Mouse (Mus musculus) left cerebral cortex, adult 2 months (tissue): ENCODE results near the gene Ank2. TPM values are rescaled to one million over a fixed set of nuclear protein-coding genes. Genes with fewer than 3 reads are reported as not detected.

Experiments used
- DNase-seq, 2 experiments: peaks; one replicate each; pipeline ENCODE4 v3.0.0; 2021 to 2022; ENCODE audit warnings: low spot score in 2 of 2, mixed read lengths in 1 of 2; ENCODE audit errors: extremely low spot score in 1 of 2
- H3K27ac ChIP-seq: fragments of 200-600 bp; 2 replicates; pipeline ENCODE4 v1.8.1; 2022
- H3K4me3 ChIP-seq: fragments of 200-600 bp; 2 replicates; pipeline ENCODE4 v1.8.1; 2022
- CTCF ChIP-seq: fragments of 200-600 bp; IDR thresholded peaks from 2 replicates; pipeline ENCODE4 v1.8.1; 2022; ENCODE audit warnings: antibody characterized with exemption, mild to moderate bottlenecking, moderate library complexity
- intact Hi-C: fragments of 180-260 bp; cut with DNase I; formaldehyde crosslinking; loops from one replicate; pipeline ENCODE4 v1.15.1; 2025
- total RNA-seq, 2 experiments: library from RNA; stranded (reverse); gene quantifications; 2 replicates each; pipeline ENCODE4 v1.2.3; 2021

The Ank2 gene
- total RNA-seq, 2 experiments from 2014 or later = 905 to 916 TPM

DNA sequence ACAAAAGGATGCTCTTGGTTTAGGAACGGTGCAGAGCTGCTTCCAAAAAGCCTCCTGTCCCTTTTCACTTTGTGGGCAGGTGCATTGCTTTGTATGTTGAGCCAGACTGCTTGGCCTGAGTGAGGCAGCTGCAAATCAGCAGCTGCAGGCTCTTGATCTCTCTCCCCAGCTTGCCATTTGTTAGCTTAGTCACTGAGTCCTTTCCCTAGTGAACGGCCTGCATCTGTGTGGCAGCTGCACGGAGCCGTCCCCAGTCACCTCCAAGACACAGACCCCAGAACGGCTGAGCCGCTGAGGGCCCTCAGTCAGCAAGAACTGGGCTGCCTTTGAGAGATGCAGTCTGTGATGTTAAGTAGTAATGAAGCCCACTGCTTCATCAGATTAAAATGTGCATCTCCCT, 231.3 kb downstream of the Ank2 start:
- no peak for DNase-seq
- H3K27ac ChIP-seq = peak overlapping the region; percentile 50; the same call in 1 of the 2 replicates
- intact Hi-C loops = loop anchor here (2.0 kb wide), 1 partner anchor 25 kb away; no protein-coding TSS in a partner anchor
- H3K4me3 ChIP-seq = no peak overlapping the region
- no peak for TF ChIP-seq CTCF

DNA sequence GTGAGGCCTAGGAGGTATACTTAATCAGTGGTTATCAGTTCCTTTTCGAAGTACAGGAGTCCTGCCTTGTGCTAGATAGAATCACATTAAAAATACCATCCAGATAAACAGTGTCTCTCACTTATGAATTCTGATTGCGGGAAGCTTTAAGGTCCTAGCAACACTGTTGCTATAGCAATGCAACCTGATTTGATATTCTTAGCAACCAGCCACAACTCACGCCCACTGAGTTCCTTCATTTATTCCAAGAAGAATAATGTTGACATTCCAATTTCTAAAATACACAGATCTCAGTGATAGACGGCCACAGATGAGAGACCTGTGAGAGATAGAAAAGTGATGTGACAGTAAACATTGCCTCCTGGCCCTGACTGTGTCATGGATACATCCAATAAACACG, 233.4 kb downstream of the Ank2 start:
- no peak for TF ChIP-seq CTCF
- DNase-seq = no peak
- no peak overlapping the region for H3K4me3 ChIP-seq
- H3K27ac ChIP-seq = peak overlapping the region; percentile 67
- intact Hi-C loops = loop anchor here (2.0 kb wide), 1 partner anchor 27 kb away; no protein-coding TSS in a partner anchor

DNA sequence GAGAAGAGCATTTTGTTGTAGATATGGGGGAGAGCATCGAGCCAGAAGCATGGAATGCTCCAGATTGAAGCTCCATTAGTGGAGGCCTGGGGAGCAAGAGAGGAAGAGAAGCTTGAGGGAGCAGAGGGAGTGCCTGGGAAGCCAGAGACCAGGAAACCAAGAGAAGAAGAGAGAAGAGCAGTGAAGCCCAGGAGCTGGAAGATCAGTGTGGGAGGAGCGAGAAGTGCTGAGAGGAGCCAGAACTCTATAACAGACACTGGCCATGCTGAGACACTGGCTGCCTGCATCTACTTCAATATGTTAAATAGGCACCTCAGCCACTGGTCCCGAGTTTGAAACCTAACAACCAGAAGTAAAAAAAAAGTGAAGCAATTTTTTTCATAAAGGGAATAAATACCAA, 234.0 kb downstream of the Ank2 start:
- Histone ChIP-seq H3K4me3 (no peak overlapping the region), H3K27ac (peak overlapping the region; percentile 67)
- no peak for DNase-seq
- intact Hi-C loops = no loop called here
- TF ChIP-seq CTCF = no peak

- no peak overlapping the region for H3K27ac ChIP-seq
- intact Hi-C loops = no loop called here
These were observed 238.4 kb downstream of the Ank2 start for GRCm38 (mm10) chr3:127260786-127261166.

DNA sequence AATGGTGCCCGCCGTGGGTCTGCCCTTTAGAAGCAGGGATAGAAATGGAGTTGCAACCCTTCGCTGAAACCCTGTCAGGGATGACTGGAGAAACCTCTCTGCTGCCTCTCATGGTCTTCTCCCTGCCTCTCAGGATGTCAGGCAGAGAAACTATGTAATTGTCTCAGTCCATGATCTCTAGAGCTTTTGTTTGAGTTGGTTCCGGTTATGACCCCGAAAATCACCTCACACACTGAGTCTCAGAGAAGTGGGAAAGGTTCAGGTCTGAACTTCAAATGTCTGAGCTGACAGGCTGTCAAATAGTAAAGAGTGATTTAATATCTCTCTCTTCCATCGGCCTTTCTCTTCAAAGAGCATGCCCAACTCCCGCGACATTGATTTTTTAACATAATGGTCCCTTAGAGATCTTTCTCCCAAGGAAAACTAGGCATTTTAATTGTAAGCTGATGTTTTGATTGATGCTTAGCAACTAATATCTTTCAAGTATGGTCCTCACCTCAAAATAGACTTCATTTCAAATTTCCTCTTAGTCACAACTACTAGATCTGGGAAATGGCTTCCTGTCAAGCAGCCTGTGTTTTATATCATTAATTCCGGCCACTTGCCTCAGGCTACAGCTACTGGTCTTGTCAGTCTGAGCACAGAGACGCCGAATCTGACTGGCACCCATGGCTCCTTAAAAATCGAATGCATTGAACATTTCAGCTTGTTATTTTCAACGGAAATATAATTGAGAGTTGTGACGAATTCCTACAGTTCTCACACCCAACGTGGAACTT, 239.0 kb downstream of the Ank2 start:
- H3K4me3 ChIP-seq = no peak overlapping the region
- H3K27ac ChIP-seq = peak overlapping the region; percentile 47; the same call in 1 of the 2 replicates
- intact Hi-C loops = no loop called here
- TF ChIP-seq CTCF = no peak
- no peak for DNase-seq

More at GRCm38 (mm10) chr3:127260786-127261166, 238.4 kb downstream of the Ank2 start:
- TF ChIP-seq CTCF = no peak
- DNase-seq = no peak
- H3K4me3 ChIP-seq = no peak overlapping the region

GRCm38 (mm10) chr3:127258466-127259075, 240.6 kb downstream of the Ank2 start:
- no peak for TF ChIP-seq CTCF
- Histone ChIP-seq H3K27ac (no peak overlapping the region), H3K4me3 (peak overlapping the region; percentile 24; the same call in 1 of the 2 replicates)
- DNase-seq = no peak
- intact Hi-C loops = no loop called here

DNA sequence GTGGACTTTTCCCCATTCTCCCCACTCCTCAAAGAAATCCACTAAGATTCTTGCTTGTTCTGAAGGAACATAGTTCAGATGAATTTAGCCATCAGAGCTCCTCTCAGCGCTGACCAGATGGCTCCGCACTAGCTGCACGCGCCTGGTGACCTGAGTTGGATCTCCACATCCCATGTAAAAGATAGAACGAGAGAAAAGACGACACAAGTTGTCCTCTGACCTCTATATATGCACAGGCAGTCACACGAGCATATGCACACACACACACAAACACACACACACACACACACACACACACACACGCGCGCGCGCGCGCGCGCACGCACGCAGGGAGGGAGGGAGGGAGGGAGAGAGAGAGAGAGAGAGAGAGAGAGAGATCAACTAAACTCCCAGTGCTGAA, 241.2 kb downstream of the Ank2 start:
- H3K4me3 ChIP-seq = peak overlapping the region; percentile 40
- H3K27ac ChIP-seq = peak overlapping the region; percentile 67
- DNase-seq = no peak
- intact Hi-C loops = no loop called here
- no peak for TF ChIP-seq CTCF

DNA sequence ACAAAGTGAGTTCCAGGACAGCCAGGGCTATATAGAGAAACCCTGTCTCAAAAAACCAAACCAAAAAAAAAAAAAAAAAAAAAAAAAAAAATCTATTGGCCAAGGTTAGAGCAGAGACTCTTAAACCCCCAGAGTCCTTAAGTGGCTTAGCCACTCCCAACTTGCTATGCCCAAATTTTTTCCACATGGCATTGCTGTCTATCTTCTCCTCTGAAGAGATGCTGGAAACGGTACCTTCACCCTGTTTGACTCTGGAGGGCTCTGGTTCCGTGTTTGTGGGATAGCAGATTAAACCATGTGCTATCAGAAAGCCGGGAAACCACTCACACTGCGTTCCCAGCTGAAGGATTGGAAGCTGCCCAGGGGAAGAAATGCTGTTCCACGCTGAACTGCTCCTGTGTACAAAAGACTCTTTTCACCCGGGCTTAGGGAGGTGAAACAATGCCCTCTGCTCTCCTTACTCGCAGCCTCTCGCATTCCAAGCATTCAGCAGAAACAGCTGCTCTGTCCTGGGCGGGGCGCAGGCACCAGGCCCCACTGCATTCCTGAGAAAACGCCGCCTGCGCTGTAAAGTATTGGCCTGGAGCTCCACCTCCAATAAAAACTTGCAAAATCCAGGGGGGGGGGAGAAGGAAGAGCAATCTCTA, 241.7 kb downstream of the Ank2 start:
- peak; percentile 39 to 40 for DNase-seq
- TF ChIP-seq CTCF = no peak
- intact Hi-C loops = no loop called here

DNA sequence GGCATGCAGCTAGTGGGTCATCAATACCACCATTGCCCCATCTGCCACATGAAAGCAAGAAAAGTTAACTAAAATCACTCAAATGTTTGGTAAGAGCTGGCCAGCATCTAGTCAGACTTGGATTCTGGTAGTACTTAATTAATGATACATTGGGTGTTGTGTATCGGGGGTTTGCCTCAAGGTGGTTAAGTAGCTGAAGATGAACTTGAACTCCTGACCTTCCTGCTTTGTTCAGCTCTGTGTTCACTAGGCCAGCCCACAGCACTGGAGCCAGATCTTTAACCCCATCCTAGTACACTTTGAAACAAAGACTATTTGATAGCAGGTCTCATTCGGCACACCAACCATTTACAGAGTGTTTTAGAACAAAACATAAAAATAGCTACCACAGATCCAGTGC, 242.5 kb downstream of the Ank2 start:
- no peak for TF ChIP-seq CTCF
- Histone ChIP-seq H3K27ac (no peak overlapping the region), H3K4me3 (no peak overlapping the region)
- DNase-seq = no peak
- intact Hi-C loops = no loop called here

More for the DNA sequence above, 241.7 kb downstream of the Ank2 start:
- Histone ChIP-seq H3K27ac (peak overlapping the region; percentile 67), H3K4me3 (peak overlapping the region; percentile 40)

DNA sequence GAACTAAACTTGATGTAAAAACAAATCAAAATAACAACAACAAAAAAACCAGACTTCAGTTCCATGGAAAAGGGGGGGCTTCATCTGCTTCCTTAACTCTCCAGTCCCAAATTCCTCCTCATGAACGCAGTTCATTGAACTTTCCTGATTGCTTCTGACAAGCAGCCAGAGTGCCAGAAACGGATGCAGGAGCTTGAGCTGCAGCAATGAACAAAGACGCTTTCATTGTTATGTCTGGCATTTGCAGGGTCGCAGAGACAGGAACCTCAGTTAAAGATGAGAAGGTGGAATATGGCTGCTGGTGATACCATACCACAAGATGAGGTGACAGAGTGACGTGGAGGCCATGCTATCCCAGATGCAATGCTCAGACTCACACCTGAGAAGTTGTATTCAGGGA, 248.2 kb downstream of the Ank2 start:
- no peak overlapping the region for H3K27ac ChIP-seq
- H3K4me3 ChIP-seq = no peak overlapping the region
- DNase-seq = no peak
- TF ChIP-seq CTCF = no peak
- intact Hi-C loops = no loop called here

GRCm38 (mm10) chr3:127248611-127249010, 250.5 kb downstream of the Ank2 start:
- Histone ChIP-seq H3K27ac (peak overlapping the region; percentile 63; the same call in 1 of the 2 replicates), H3K4me3 (no peak overlapping the region)
- DNase-seq = no peak
- intact Hi-C loops = no loop called here
- no peak for TF ChIP-seq CTCF
